Mouse (Mus musculus) neural tube, embryonic 12.5 days (tissue): ENCODE results near the gene Hpcal1. TPM values are rescaled to one million over a fixed set of nuclear protein-coding genes. Genes with fewer than 3 reads are reported as not detected.

ENCODE experiments used
- ATAC-seq: fragments of 200-750 bp; cut with Nextera tagmentation; 2 replicates; pipeline ENCODE4 v1.8.0; 2017; ENCODE audit warnings: low read depth, mild to moderate bottlenecking, moderate TSS enrichment, moderate library complexity; ENCODE audit not compliant: low FRiP score
- H3K27ac ChIP-seq: fragments of 300-500 bp; sonication (generic); 2 replicates; pipeline ENCODE4 v1.5.1; 2016
- H3K27me3 ChIP-seq: fragments of 300-500 bp; sonication (generic); replicated peaks from 2 replicates; pipeline ENCODE4 v1.6.1; 2016; ENCODE audit warnings: mild to moderate bottlenecking
- H3K36me3 ChIP-seq: fragments of 300-500 bp; sonication (generic); 2 replicates; pipeline ENCODE4 v1.6.1; 2016; ENCODE audit warnings: mild to moderate bottlenecking
- H3K4me1 ChIP-seq: fragments of 300-500 bp; sonication (generic); 2 replicates; pipeline ENCODE4 v1.6.1; 2016
- H3K4me2 ChIP-seq: fragments of 300-500 bp; sonication (generic); replicated peaks from 2 replicates; pipeline ENCODE4 v1.6.1; 2016; ENCODE audit warnings: mild to moderate bottlenecking
- H3K4me3 ChIP-seq: fragments of 300-500 bp; sonication (generic); 2 replicates; pipeline ENCODE4 v1.5.1; 2016
- H3K9ac ChIP-seq: fragments of 300-500 bp; sonication (generic); 2 replicates; pipeline ENCODE4 v1.6.1; 2016; ENCODE audit warnings: mild to moderate bottlenecking
- H3K9me3 ChIP-seq: fragments of 300-500 bp; sonication (generic); 2 replicates; pipeline ENCODE4 v1.6.1; 2016; ENCODE audit warnings: mild to moderate bottlenecking
- WGBS: fragments of 180-500 bp; shearing (Covaris S2); methylation state at CpG from one replicate; pipeline ENCODE4 v1.1.7; 2016; 5-methylcytosine and 5-hydroxymethylcytosine counted together
- polyA plus RNA-seq: library from polyadenylated mRNA; unstranded; fragments of >200 nt; fragmentation: Nextera tagmentation; extraction: Ambion mirVana; gene quantifications from 2 replicates; pipeline ENCODE4 v1.2.1, GENCODE M21; 2016

Gene Hpcal1
- polyA plus RNA-seq, 1 experiment from 2014 or later: 38.6 TPM

- 92% methylated on average over 6 of the region's 6 CpGs for WGBS
- H3K27ac ChIP-seq: no peak overlapping the region
- H3K27me3 ChIP-seq: no peaks in the 10 kb centered on the region
- H3K4me3 ChIP-seq: no peak overlapping the region
- H3K9ac ChIP-seq: no peak overlapping the region
- H3K4me1 ChIP-seq: no peaks in the 10 kb centered on the region; the same call in 1 of the 2 replicates
- H3K9me3 ChIP-seq: no peaks in the 10 kb centered on the region
- H3K36me3 ChIP-seq: no peaks in the 10 kb centered on the region
- H3K4me2 ChIP-seq: no peak overlapping the region
- ATAC-seq: no peak
Measured at GRCm38 (mm10) chr12:17736396-17736795, 45.7 kb downstream of the Hpcal1 start.

- no peak overlapping the region for H3K9ac ChIP-seq
- 80% methylated on average over 10 of the region's 10 CpGs for WGBS
- H3K4me2 ChIP-seq: no peak overlapping the region
- H3K4me1 ChIP-seq: no peaks in the 10 kb centered on the region; the same call in 1 of the 2 replicates
- H3K4me3 ChIP-seq: no peak overlapping the region
- no peaks in the 10 kb centered on the region for H3K36me3 ChIP-seq
- H3K27me3 ChIP-seq: no peaks in the 10 kb centered on the region
- ATAC-seq: no peak
- H3K27ac ChIP-seq: no peak overlapping the region
- no peaks in the 10 kb centered on the region for H3K9me3 ChIP-seq
Measured at GRCm38 (mm10) chr12:17736859-17737577, 46.4 kb downstream of the Hpcal1 start.

DNA sequence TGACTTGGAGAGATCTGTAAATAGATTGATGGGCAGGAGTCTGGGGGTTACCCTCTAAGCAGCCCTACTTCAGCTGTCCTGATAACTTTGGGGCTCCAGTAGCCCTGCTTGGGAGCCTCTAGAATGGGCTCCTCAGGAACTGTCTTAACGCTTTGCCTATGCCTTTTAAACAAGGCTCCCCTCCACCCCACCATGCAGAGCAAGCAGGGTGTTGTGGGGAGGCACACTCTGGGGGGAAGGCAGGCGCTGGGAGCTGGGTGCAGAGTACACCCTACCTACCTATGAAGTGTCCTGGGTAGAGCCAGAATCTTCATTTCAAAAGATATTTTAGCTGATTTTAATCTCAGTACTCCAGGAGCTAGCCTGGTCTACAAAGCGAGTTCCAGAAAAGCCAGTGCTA, 47.2 kb downstream of the Hpcal1 start:
- no peak overlapping the region for H3K4me2 ChIP-seq
- no peaks in the 10 kb centered on the region for H3K36me3 ChIP-seq
- H3K27ac ChIP-seq: no peak overlapping the region
- 87% methylated on average over 3 of the region's 3 CpGs for WGBS
- H3K9ac ChIP-seq: no peak overlapping the region
- no peaks in the 10 kb centered on the region for H3K9me3 ChIP-seq
- no peaks in the 10 kb centered on the region for H3K27me3 ChIP-seq
- ATAC-seq: no peak
- H3K4me3 ChIP-seq: no peak overlapping the region
- no peaks in the 10 kb centered on the region; the same call in 1 of the 2 replicates for H3K4me1 ChIP-seq

DNA sequence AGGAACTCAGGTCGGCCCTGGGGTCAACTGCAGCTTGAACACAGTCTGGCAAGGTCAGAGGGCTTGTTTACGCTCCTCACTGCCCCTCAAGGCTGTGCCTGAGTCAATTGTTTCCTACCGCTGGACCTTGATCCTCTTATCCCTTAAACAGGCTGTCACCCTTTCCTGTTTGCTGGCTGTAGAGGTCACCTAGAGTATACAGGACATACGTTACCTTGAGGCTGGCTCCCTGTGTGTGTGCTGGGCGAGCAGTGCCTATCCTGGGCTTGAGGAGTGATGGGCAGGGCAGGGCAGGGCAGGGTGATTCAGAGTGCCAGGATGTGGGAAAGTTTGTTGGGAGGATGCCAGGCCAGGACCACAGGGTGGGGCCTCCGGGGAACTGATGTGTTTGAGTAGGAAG, 47.8 kb downstream of the Hpcal1 start:
- H3K4me2 ChIP-seq: no peak overlapping the region
- no peak overlapping the region for H3K9ac ChIP-seq
- no peak for ATAC-seq
- H3K4me3 ChIP-seq: no peak overlapping the region
- 46% methylated on average over 6 of the region's 6 CpGs for WGBS
- no peaks in the 10 kb centered on the region for H3K36me3 ChIP-seq
- H3K27ac ChIP-seq: no peak overlapping the region
- no peaks in the 10 kb centered on the region for H3K9me3 ChIP-seq
- H3K4me1 ChIP-seq: no peaks in the 10 kb centered on the region; the same call in 1 of the 2 replicates
- H3K27me3 ChIP-seq: no peaks in the 10 kb centered on the region

DNA sequence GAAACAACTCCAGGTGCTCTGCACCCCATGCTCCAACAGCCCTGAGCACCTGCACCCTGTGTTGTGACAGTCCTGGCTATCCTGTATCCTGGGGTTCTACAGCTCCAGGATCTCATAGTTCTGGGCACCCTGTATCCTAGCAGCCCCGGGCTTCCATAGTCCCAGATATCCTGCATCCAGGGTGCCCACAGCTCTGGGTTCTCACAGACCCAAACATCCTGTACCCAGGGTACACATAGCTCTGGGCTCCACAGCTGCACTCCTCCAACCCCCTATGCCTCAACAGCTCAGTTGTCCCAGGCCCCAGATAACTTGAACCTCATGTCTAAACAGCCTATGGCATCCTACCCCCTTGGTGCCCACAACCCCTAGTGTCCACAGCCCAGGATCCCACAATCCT, 49.6 kb downstream of the Hpcal1 start:
- no peak for ATAC-seq
- Histone ChIP-seq H3K4me2 (no peak overlapping the region), H3K27ac (no peak overlapping the region), H3K9ac (no peak overlapping the region), H3K9me3 (no peaks in the 10 kb centered on the region), H3K4me1 (no peaks in the 10 kb centered on the region; the same call in 1 of the 2 replicates), H3K4me3 (no peak overlapping the region), H3K36me3 (no peaks in the 10 kb centered on the region), H3K27me3 (no peaks in the 10 kb centered on the region)
- 93% methylated on average over 1 of the region's 1 CpGs for whole genome bisulfite sequencing

GRCm38 (mm10) chr12:17741637-17742364, 51.1 kb downstream of the Hpcal1 start:
- 73% methylated on average over 17 of the region's 17 CpGs for WGBS
- Histone ChIP-seq H3K9ac (no peak overlapping the region), H3K4me1 (peaks cover 12% of the 10 kb centered on the region), H3K4me3 (no peak overlapping the region), H3K4me2 (no peak overlapping the region), H3K36me3 (no peaks in the 10 kb centered on the region), H3K9me3 (no peaks in the 10 kb centered on the region), H3K27me3 (no peaks in the 10 kb centered on the region), H3K27ac (no peak overlapping the region)
- ATAC-seq: no peak

- no peak overlapping the region for H3K4me2 ChIP-seq
- H3K4me1 ChIP-seq: peaks cover 21% of the 10 kb centered on the region
- H3K4me3 ChIP-seq: no peak overlapping the region
- H3K9me3 ChIP-seq: no peaks in the 10 kb centered on the region
- H3K27me3 ChIP-seq: no peaks in the 10 kb centered on the region
- no peak overlapping the region for H3K27ac ChIP-seq
- ATAC-seq: no peak
- no peak overlapping the region for H3K9ac ChIP-seq
- 79% methylated on average over 11 of the region's 11 CpGs for WGBS
- no peaks in the 10 kb centered on the region for H3K36me3 ChIP-seq
Measured at GRCm38 (mm10) chr12:17742571-17743321, 52.1 kb downstream of the Hpcal1 start.

GRCm38 (mm10) chr12:17745431-17745830, 54.8 kb downstream of the Hpcal1 start:
- H3K27me3 ChIP-seq: no peaks in the 10 kb centered on the region
- 84% methylated on average over 7 of the region's 7 CpGs for WGBS
- H3K9ac ChIP-seq: no peak overlapping the region
- no peaks in the 10 kb centered on the region for H3K36me3 ChIP-seq
- H3K4me1 ChIP-seq: peaks cover 23% of the 10 kb centered on the region
- no peak overlapping the region for H3K4me2 ChIP-seq
- no peak for ATAC-seq
- H3K9me3 ChIP-seq: no peaks in the 10 kb centered on the region
- no peak overlapping the region for H3K27ac ChIP-seq
- no peak overlapping the region for H3K4me3 ChIP-seq

- H3K36me3 ChIP-seq: no peaks in the 10 kb centered on the region
- no peak overlapping the region for H3K9ac ChIP-seq
- peaks cover 23% of the 10 kb centered on the region for H3K4me1 ChIP-seq
- ATAC-seq: no peak
- no peak overlapping the region for H3K4me2 ChIP-seq
- no peaks in the 10 kb centered on the region for H3K9me3 ChIP-seq
- no peaks in the 10 kb centered on the region for H3K27me3 ChIP-seq
- 13% methylated on average over 3 of the region's 3 CpGs for WGBS
- H3K4me3 ChIP-seq: no peak overlapping the region
- H3K27ac ChIP-seq: no peak overlapping the region
Measured at GRCm38 (mm10) chr12:17746725-17747124, 56.1 kb downstream of the Hpcal1 start.

GRCm38 (mm10) chr12:17747191-17748154, 56.8 kb downstream of the Hpcal1 start:
- ATAC-seq: no peak; the same call in 1 of the 2 replicates
- Histone ChIP-seq H3K4me3 (no peak overlapping the region), H3K4me1 (peaks cover 23% of the 10 kb centered on the region), H3K36me3 (no peaks in the 10 kb centered on the region), H3K9me3 (no peaks in the 10 kb centered on the region), H3K27ac (no peak overlapping the region), H3K27me3 (no peaks in the 10 kb centered on the region), H3K4me2 (no peak overlapping the region), H3K9ac (no peak overlapping the region)
- 39% methylated on average over 10 of the region's 10 CpGs for WGBS

DNA sequence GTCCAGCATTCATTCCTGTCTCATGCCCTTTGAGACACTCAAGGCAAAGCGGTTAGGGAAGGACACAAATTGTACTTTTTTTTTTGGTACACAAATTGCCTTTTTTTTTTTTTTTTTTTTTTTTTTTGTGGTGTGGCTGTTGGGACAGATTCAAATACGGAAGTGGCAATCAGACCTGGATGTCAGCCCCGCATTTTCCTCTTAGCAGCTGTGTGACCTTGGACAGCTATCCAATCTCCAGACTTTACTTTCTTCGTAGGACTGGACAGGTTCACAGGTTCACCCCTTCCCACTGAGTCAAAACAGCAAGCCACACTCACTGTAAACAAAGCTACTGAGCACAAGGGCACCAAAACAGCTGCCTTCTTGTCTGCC, 57.5 kb downstream of the Hpcal1 start:
- 49% methylated on average over 4 of the region's 4 CpGs for WGBS
- Histone ChIP-seq H3K9ac (no peak overlapping the region), H3K4me1 (peaks cover 23% of the 10 kb centered on the region), H3K36me3 (no peaks in the 10 kb centered on the region), H3K27me3 (no peaks in the 10 kb centered on the region), H3K27ac (no peak overlapping the region), H3K9me3 (no peaks in the 10 kb centered on the region), H3K4me3 (no peak overlapping the region), H3K4me2 (no peak overlapping the region)
- ATAC-seq: no peak
